Mouse (Mus musculus) adrenal gland, adult 2 months (tissue): ENCODE measurements at regions not wholly inside any gene's neighbourhood (a gene's known extent, or its start where the extent isn't known, plus 50 kb on each side); places are given as distances from the start of the nearest gene placed in this dataset.

Source experiments
- DNase-seq: peaks from one replicate; pipeline ENCODE4 v3.0.0; 2021

- DNase-seq: no peak
Observed at GRCm38 (mm10) chr3:41472586-41472985, 82.9 kb upstream of the Jade1 start.

DNA sequence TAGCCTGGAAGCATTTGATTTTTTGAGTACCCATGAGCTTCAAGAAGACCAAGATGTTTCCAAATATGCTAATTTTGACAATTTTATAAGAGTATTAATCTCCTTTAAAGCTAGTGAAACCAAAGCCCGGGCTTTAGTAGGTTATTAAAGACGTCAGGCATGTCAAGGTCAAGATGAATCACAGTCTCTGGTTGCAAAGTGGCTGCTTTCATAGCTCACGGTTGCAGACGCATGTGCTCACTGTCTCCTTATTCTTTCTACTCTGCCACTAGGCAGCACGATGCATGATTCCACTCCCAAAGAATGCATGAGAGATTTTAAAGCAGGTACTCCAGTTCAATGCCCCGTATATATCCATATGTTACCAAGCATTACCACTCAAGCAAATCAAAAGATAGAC lies 86.4 kb upstream of the Jade1 start:
- peak; percentile 66 for DNase-seq

GRCm38 (mm10) chr3:41467857-41468256 lies 87.7 kb upstream of the Jade1 start:
- DNase-seq: no peak

- DNase-seq: no peak
Observed at GRCm38 (mm10) chr3:41465893-41466292, 89.6 kb upstream of the Jade1 start.

DNA sequence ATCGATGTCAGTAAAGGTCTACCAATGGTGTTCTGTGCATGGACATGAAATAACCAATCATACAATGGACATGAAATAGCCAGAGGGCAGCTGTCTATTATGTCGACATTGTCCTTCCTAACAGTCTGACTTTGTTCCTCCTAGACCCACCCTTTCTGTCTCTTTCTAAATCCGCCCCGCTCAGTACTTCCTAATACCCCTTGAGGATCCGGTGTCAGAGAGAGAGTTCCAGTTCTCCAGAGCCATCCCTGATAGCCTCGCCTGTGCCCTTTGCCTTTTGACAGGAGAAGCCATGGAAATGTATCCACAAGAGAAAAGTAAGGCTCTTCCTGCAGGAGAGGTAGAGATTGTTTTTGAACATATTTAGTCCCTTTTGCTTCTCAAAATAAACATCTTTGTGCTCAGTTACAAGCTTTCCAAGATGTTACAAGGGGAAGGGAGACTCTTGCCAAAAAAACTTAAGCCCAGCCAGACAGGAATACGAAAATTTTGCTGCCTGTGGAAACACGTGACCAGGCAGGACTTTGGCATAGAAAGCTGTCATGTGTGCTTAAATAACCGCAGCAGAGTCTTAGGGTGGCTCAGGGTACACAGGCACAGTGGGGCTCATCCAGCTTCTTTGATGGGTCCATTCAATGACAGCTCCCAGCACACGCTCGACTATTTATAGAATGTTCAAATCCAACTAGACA lies 92.4 kb upstream of the Jade1 start:
- no peak for DNase-seq

GRCm38 (mm10) chr3:41460131-41460530 lies 95.4 kb upstream of the Jade1 start:
- DNase-seq: no peak

- no peak for DNase-seq
Observed at GRCm38 (mm10) chr3:41458156-41458555, 97.4 kb upstream of the Jade1 start.

GRCm38 (mm10) chr3:41453525-41453924 lies 102.0 kb upstream of the Jade1 start:
- no peak for DNase-seq

DNA sequence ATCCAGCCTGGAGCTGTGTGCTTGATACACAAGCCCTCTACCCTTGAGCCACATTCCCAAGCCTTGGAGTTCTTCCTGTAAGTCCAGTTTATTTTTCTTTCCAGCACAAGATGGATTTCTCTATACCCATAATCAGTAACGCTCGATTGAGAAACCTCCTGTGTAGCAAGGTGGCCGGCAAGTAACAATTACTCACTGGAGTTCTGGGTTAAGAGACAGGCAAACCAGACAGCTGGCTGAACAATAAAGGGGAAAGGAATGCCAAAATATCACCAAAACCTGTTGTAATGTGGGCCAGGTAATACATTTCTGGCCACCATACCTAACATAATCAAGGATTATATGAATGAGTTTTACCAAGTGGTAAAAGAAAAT lies 102.8 kb upstream of the Jade1 start:
- DNase-seq: no peak

- DNase-seq: no peak
Observed at GRCm38 (mm10) chr3:41452020-41452715, 103.4 kb upstream of the Jade1 start.

GRCm38 (mm10) chr3:41450696-41451095 lies 104.8 kb upstream of the Jade1 start:
- no peak for DNase-seq

DNA sequence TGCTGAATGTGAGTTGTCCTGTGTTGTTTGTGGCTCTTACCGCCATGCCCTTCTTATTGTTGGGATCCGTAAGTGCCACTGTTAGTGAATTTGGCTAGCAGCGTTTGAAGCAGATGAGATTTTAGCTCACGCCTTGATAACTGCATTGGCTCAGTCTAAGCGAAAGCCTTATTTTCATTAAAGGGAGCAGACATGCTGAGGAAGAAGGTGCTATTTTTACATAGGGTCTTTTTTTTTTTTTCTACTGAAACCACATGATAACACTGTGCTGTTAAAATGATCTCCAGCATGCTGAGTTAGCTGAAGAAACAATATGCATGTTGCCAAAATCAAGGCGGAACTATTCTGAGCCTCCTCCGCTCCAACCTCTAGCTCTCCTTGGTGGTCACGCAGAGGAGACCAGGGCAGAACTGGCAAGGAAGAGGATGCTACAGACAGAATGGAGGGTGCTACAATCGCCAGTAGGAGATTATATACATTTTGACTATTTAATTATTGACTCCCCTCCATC lies 111.2 kb upstream of the Jade1 start:
- no peak for DNase-seq

DNA sequence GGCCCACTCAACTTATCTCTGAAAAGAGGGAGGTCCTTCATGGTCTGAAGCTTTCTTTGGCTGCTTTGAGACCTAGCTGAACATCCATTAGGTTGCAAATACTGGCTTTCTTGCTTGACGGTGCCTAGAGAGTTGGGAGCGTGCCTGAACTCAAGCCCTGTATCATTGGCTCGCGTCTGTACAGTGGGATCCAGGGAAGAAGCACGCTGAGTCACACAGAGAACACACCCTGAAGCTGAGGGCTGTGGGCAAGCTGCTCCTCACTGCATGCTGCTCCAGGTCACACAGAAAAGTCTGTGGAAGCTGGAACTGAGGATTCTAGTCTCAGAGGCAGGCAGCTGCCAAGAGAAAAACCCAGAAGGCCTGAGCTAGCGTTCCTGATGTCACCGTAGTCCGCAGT lies 119.3 kb upstream of the Jade1 start:
- no peak for DNase-seq

GRCm38 (mm10) chr3:41433106-41433505 lies 122.4 kb upstream of the Jade1 start:
- no peak for DNase-seq

GRCm38 (mm10) chr3:41432376-41432775 lies 123.2 kb upstream of the Jade1 start:
- DNase-seq: no peak

DNA sequence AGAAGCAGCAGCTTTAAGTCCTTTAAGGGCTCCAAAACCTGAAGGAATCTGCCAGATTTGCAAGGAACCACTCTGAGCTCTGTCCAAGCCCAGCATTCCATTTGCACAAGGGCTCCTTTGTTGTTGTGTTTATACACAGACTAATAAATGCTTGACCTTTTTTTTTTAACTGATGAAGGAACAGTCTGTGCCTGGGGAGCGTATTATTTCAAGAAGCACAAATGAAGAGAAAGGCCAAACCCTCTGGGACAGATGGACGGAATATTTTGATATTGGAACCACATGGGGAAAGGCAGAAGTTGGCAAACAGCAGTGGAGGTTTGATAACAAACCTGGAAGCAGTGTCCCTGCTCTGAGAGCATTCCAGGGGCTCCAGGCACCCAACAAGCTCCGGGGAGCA lies 125.3 kb upstream of the Jade1 start:
- DNase-seq: no peak

- DNase-seq: no peak
Observed at GRCm38 (mm10) chr3:41426946-41427345, 128.6 kb upstream of the Jade1 start.

- no peak for DNase-seq
Observed at GRCm38 (mm10) chr3:41425863-41426262, 129.7 kb upstream of the Jade1 start.

- no peak for DNase-seq
Observed at GRCm38 (mm10) chr3:41424142-41424939, 131.2 kb upstream of the Jade1 start.

DNA sequence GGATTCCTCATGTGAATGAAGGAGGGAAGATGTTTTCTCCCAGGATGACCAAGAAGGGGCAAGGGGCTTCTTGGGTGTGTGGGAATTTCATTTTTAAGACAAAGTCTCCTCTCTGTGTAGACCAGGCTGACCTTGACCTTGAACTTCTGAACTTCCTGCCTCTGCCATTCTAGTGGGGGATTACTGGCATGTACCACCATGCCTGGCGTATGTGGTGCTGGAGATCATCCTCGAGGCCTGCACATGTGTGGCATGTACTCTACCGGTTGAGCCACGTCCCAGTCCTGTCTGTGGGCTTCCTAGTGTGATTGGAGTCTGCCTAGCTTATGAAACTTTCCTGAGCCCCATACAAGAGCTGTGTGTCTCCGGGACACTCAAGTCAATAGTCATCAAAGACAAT lies 131.9 kb upstream of the Jade1 start:
- no peak for DNase-seq

DNA sequence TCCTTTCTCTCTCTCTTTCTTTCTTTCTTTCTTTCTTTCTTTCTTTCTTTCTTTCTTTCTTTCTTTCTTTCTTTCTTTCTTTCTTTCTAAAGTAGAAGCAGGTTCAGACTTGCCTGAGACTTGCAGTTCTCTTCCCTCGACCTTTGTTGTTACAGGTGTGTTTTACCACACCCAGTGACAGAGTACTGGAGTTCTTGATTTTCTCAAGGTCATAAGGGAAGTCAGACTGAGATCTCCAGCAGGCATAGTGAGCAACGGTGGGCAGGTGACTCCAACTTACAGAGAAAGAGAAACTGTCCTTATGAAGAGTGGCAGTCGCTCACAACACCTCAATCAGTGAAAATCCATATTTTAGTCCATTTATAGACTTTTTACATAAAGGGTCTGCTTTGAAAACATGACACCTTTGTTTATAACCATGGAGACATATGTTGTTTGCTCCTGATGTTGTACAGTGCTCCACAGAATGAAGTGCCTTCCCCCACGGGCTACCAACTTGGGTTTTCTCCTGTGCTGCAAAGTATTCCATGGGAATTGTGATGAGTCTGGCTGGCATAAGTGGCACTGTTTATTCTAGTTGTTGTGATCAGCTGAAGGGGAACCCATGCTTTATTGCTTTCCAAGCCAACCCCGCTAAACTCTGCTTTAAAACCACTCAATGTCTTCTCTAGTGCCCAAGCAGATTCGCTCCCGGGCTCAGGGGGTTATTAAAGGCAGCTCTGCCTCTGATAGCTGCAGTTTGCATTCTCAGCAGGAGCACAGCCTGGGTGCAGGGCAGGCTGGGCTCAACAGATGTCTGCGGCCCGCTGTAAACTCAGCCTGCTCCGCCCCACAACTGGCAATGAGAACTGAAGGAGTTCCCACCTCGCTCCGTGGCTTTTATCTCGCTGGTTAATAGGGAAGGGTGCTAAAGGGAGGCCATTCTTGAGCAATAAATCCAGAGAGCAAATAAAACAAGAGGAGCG lies 132.6 kb upstream of the Jade1 start:
- no peak for DNase-seq

DNA sequence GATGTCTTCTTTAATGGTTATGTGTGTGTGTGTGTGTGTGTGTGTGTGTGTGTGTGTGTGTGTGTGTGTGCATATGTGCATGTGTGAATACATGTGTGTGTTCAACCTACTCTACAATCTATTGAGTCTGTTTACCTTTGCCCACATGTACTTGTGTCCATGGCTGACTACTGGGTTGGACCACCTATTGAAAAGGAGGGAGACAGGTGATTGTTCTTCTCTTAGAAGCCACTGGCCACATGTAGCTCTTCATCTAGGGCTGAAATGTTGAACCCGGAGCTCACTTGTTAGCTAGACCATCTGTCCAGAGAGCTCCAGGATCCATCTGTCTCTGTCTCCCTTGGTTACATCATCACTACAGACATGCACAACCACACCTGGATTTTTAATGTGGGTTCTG lies 141.8 kb upstream of the Jade1 start:
- DNase-seq: no peak
